ENCODE assay signal across 8 mouse cellular contexts in the genomic region with DNA sequence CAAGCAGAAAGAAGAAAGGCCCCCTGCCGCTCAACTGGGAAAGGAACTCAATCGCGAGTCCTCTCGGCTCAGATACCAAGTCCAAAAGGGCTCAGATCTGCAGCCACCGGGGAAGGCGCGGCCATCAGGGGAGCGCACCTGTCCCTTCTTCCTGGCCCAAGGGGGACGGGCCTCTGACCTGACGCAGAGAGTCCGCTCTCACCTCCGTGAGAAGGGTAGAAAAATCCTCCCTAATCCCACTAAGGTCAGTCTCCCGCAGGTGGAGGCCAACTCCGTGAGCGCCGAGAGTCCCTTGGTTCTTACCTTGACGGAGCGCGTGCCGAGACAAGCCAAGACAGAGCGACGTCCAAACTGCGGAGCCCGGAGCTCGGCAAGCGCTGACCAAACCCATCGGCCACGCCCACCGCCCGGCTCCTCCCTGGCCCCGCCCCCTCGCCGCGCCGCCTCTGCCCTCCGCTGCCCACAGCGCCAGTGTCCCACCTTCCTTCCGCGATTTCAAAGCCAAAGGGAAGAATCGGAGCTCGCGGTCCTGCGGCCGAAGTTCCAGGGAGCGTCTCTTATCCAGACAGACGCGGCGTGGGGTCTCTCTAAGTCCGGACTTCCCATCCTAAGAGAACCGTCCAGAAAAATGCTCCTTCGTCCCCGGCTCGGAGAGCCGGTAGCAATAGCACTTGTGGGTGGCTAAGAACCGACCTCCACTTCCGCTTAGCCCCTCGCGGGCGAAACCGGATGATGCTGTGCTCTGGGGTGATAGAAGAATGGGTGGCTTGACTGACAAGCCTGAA. TPM values are rescaled to one million over a fixed set of nuclear protein-coding genes. Genes with fewer than 3 reads are reported as not detected.
DNase-seq lines count a peak whose midpoint lies in the region; ATAC-seq lines count a peak whose summit lies in the region.

A gene (minus strand): TSS at position 393 of the 785 bp plus-strand sequence.

- peak within 1 kb of the TSS; percentile 52 for H3K9ac ChIP-seq in hindbrain, embryonic 14.5 days

- peak; percentile 92 for ATAC-seq in hindbrain, embryonic 14.5 days (ENCODE audit: low FRiP score)

- H3K79me2 ChIP-seq in macrophage (ENCODE audit: inconsistent target), result peaks cover 50% of the 10 kb centered on the region

- DNase-seq in R1 (ENCODE audit: low read depth, low spot score), result peak; percentile 76
- peak; percentile 84 to 86 for DNase-seq in cerebellum, postnatal 36 days
- DNase-seq in frontal cortex, postnatal 25 days (ENCODE audit: low spot score in 2 of 2), result peak; percentile 64 to 73
- DNase-seq in hindbrain, embryonic 14.5 days (ENCODE audit: low spot score), result peak; percentile 78
- DNase-seq in left cerebral cortex, adult 18-20 months (ENCODE audit: low spot score in 2 of 2), result peak; percentile 73 to 81
- peak; percentile 63 for DNase-seq in retina, postnatal 7 days (ENCODE audit: low read depth, low spot score)
- DNase-seq in urinary bladder, adult 2 months (ENCODE audit: low spot score), result peak; percentile 86

- H3K36me3 ChIP-seq in hindbrain, embryonic 14.5 days (replicated peaks; ENCODE audit: control insufficient read depth, insufficient read depth), result no peaks in the 10 kb centered on the region
- H3K36me3 ChIP-seq in macrophage (ENCODE audit: inconsistent target), result no peaks in the 10 kb centered on the region

- WGBS in hindbrain, embryonic 14.5 days, result under 1% methylated on average over 55 of the region's 60 CpGs
- under 1% methylated on average over 54 of the region's 60 CpGs for WGBS in macrophage (ENCODE audit: missing documents)

- H3K27ac ChIP-seq in hindbrain, embryonic 14.5 days, result no peak within 1 kb of the TSS
- peak within 1 kb of the TSS; percentile 85 for H3K27ac ChIP-seq in macrophage

- H3K4me2 ChIP-seq in hindbrain, embryonic 14.5 days (replicated peaks), result peak within 1 kb of the TSS; percentile 85

- H3K4me3 ChIP-seq in hindbrain, embryonic 14.5 days (replicated peaks; ENCODE audit: low read length), result peak within 1 kb of the TSS; percentile 41
- peak within 1 kb of the TSS; percentile 100 for H3K4me3 ChIP-seq in macrophage (ENCODE audit: inconsistent target)

- no peaks in the 10 kb centered on the region for H3K9me3 ChIP-seq in hindbrain, embryonic 14.5 days (ENCODE audit: control insufficient read depth, low read length)

- H3K4me1 ChIP-seq in hindbrain, embryonic 14.5 days (replicated peaks; ENCODE audit: control insufficient read depth, insufficient read depth, low read length), result peaks cover 6% of the 10 kb centered on the region

- H3K27me3 ChIP-seq in hindbrain, embryonic 14.5 days (ENCODE audit: control insufficient read depth, insufficient read depth, low read length), result peaks cover 24% of the 10 kb centered on the region

RNA-seq across cellular contexts. Expression of the gene that starts here (rescaled TPM):
- polyA plus RNA-seq in hindbrain, embryonic 14.5 days (2014; fragmentation: Nextera tagmentation; extraction: Ambion mirVana), result 7.6 and 8.8 TPM in 2 replicates
- total RNA-seq in left cerebral cortex, adult 18-20 months (2021), result 1 to 10 TPM; 2.4 to 3.0 TPM
- 100 to 1,000 TPM in 25 of 26 experiments, 10 to 100 TPM in 1; 90.4 to 656 (median 263) TPM for total RNA-seq in macrophage (2018; cell fraction: chromatin; rRNA removed)
- total RNA-seq in macrophage (2018; cell fraction: cytosol; rRNA removed), result 10 to 100 TPM; 26.8 to 77.1 (median 51.1) TPM
- total RNA-seq in macrophage (2018; cell fraction: nucleus; rRNA removed), result 100 to 1,000 TPM in 13 of 26 experiments, 10 to 100 TPM in 13; 37.0 to 278 (median 131) TPM
- polyA plus RNA-seq in macrophage (2018), result 53.1 to 81.3 TPM (median 56.1 TPM) in 3 replicates
- 4.9 and 5.0 TPM in 2 replicates for polyA plus RNA-seq in urinary bladder, adult 2 months (2012; rRNA removed)
